Mouse (Mus musculus): Measurements from ENCODE around the gene Sacs. TPM values are rescaled to one million over a fixed set of nuclear protein-coding genes. Genes with fewer than 3 reads are reported as not detected.

Gene Sacs
- polyA plus RNA-seq, 1 experiment = 0.02 TPM

DNA sequence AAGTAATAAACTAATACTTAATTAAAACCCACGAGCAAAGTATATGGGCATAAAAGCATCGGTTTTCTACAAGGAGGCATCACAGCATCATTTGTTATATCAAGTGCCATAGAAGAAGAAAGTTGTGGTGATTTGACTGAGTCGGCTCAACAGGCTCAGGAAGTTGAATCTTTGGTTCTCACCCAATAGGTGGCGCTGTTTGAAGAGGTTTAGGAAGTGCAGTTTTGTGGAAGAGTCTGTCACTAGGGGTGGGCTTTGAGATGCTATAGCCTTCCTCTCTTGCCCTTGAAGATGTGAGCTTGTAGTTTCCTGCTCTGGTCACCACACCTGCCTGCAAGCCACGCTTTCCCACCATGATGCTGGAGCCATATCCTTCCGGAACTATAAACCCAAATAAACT lies 104.4 kb downstream of the Sacs start:
- Histone ChIP-seq H3K4me3 (replicated peaks) (no peak overlapping the region), H3K27me3 (ENCODE audit: control insufficient read depth) (no peaks in the 10 kb centered on the region), H3K4me1 (ENCODE audit: control insufficient read depth) (no peaks in the 10 kb centered on the region), H3K36me3 (ENCODE audit: control insufficient read depth) (no peaks in the 10 kb centered on the region), H3K9me3 (ENCODE audit: control insufficient read depth, low read length) (no peaks in the 10 kb centered on the region)
- TF ChIP-seq TAL1 (IDR thresholded peaks at IDR 0.05; ENCODE audit: low read length) = no peak
- TF ChIP-seq GATA1 (IDR thresholded peaks at IDR 0.05; ENCODE audit: low read length) = no peak

GRCm38 (mm10) chr14:61246444-61246843 lies 108.2 kb downstream of the Sacs start:
- Histone ChIP-seq H3K9me3 (ENCODE audit: control insufficient read depth, low read length) (peaks cover 3% of the 10 kb centered on the region; the same call in 1 of the 2 replicates), H3K27me3 (ENCODE audit: control insufficient read depth) (no peaks in the 10 kb centered on the region), H3K36me3 (ENCODE audit: control insufficient read depth) (no peaks in the 10 kb centered on the region), H3K4me1 (ENCODE audit: control insufficient read depth) (no peaks in the 10 kb centered on the region), H3K4me3 (replicated peaks) (no peak overlapping the region)
- TF ChIP-seq GATA1 (IDR thresholded peaks at IDR 0.05; ENCODE audit: low read length) (no peak), TAL1 (IDR thresholded peaks at IDR 0.05; ENCODE audit: low read length) (no peak)

DNA sequence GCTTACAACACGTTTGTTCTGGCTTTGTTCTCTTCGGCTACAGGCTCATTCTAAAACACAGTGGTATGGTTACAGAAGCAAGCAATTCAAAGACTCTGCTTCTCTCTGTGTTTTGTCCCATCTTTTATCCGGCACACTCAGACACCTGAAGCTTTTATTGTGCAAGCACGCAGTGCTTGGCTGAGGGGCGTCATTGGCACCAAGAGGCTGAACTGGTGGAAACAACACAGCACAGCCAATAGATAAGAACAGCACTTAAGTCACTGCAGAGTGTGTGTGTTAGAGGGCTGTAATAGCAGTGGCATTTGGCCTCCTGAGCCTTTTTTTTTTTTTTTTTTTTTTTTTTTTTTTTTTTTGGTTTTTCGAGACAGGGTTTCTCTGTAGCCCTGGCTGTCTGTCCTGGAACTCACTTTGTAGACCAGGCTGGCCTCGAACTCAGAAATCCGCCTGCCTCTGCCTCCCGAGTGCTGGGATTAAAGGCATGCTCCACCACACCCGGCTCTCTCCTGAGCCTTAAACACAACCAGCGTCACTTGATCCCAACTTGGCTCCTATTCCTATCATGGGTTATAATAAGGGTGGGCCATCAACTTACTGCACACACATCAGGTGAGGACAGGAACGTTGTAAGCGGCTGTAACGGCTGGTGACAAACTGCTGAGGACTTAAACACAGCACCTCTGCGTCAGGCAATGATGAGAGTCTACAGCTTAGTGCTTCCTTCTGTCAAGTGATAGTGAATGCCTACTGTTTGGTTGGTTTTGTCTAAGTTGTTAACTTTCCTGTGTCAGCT lies 114.5 kb downstream of the Sacs start:
- TF ChIP-seq TAL1 (IDR thresholded peaks at IDR 0.05; ENCODE audit: low read length) = 0 out of 3 replicates have a peak, but pooled peaks have one; percentile 8
- TF ChIP-seq GATA1 (IDR thresholded peaks at IDR 0.05; ENCODE audit: low read length) = no peak
- Histone ChIP-seq H3K9me3 (ENCODE audit: control insufficient read depth, low read length) (peaks cover 3% of the 10 kb centered on the region; the same call in 1 of the 2 replicates), H3K27me3 (ENCODE audit: control insufficient read depth) (no peaks in the 10 kb centered on the region), H3K36me3 (ENCODE audit: control insufficient read depth) (no peaks in the 10 kb centered on the region), H3K4me3 (replicated peaks) (no peak overlapping the region), H3K4me1 (ENCODE audit: control insufficient read depth) (no peaks in the 10 kb centered on the region)

DNA sequence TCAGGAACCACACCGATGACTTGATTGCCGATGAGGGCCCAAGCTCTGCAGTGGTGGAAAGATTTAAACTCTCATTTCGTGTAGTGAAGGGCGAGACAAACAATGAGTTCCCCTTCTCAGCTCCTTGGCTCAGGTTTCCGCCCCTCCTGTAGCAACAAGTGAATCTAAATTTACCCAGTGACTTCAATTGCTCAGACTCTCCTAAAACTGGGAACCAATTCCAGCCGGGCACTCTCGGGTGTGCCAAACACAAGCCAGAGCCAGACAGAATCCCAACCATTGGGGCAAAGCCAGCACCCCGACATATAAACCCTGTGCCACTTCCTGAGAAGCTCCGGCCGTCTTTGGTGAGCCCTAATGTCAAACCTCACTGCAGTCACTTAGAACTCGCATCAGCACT lies 120.1 kb downstream of the Sacs start, which contains the start of gene Sgcg:
TSS of gene Sgcg (minus strand) at position 139 of the 400 bp plus-strand sequence.
- H3K36me3 ChIP-seq (ENCODE audit: control insufficient read depth) = no peaks in the 10 kb centered on the region
- no peak for TF ChIP-seq TAL1 (IDR thresholded peaks at IDR 0.05; ENCODE audit: low read length)
- no peak for TF ChIP-seq GATA1 (IDR thresholded peaks at IDR 0.05; ENCODE audit: low read length)
- H3K4me1 ChIP-seq (ENCODE audit: control insufficient read depth) = no peaks in the 10 kb centered on the region
- no peaks in the 10 kb centered on the region for H3K9me3 ChIP-seq (ENCODE audit: control insufficient read depth, low read length)
- no peak within 1 kb of the TSS for H3K4me3 ChIP-seq (replicated peaks)
- H3K27me3 ChIP-seq (ENCODE audit: control insufficient read depth) = no peaks in the 10 kb centered on the region

DNA sequence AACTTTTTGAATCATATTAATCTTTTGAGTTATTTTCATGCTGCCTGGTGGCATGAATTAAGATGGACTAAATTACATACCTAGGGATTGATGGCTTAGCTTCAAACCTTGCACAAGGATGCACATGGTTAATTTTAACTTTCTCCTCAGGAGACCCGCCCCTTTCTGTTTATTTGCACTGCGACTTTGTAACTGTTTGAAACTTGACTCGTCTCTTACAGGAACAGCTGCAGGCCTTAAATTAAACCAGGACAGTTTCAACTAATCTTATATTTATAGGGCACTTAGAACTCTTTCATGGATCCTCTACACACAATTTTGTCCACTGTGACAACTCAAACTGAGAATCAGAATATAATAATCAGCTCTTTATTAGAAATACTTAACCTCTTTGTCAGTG lies 120.8 kb downstream of the Sacs start:
- H3K9me3 ChIP-seq (ENCODE audit: control insufficient read depth, low read length) = no peaks in the 10 kb centered on the region
- H3K4me3 ChIP-seq (replicated peaks) = no peak overlapping the region
- H3K36me3 ChIP-seq (ENCODE audit: control insufficient read depth) = no peaks in the 10 kb centered on the region
- H3K27me3 ChIP-seq (ENCODE audit: control insufficient read depth) = no peaks in the 10 kb centered on the region
- TF ChIP-seq GATA1 (IDR thresholded peaks at IDR 0.05; ENCODE audit: low read length) (no peak), TAL1 (IDR thresholded peaks at IDR 0.05; ENCODE audit: low read length) (no peak)
- no peaks in the 10 kb centered on the region for H3K4me1 ChIP-seq (ENCODE audit: control insufficient read depth)

- peaks cover 6% of the 10 kb centered on the region for H3K27me3 ChIP-seq (ENCODE audit: control insufficient read depth)
- H3K4me1 ChIP-seq (ENCODE audit: control insufficient read depth) = no peaks in the 10 kb centered on the region
- no peaks in the 10 kb centered on the region for H3K36me3 ChIP-seq (ENCODE audit: control insufficient read depth)
- TF ChIP-seq TAL1 (IDR thresholded peaks at IDR 0.05; ENCODE audit: low read length) (no peak), GATA1 (IDR thresholded peaks at IDR 0.05; ENCODE audit: low read length) (no peak)
- H3K4me3 ChIP-seq (replicated peaks) = no peak overlapping the region
- no peaks in the 10 kb centered on the region for H3K9me3 ChIP-seq (ENCODE audit: control insufficient read depth, low read length)
Observed at GRCm38 (mm10) chr14:61267908-61268475, 129.7 kb downstream of the Sacs start.

DNA sequence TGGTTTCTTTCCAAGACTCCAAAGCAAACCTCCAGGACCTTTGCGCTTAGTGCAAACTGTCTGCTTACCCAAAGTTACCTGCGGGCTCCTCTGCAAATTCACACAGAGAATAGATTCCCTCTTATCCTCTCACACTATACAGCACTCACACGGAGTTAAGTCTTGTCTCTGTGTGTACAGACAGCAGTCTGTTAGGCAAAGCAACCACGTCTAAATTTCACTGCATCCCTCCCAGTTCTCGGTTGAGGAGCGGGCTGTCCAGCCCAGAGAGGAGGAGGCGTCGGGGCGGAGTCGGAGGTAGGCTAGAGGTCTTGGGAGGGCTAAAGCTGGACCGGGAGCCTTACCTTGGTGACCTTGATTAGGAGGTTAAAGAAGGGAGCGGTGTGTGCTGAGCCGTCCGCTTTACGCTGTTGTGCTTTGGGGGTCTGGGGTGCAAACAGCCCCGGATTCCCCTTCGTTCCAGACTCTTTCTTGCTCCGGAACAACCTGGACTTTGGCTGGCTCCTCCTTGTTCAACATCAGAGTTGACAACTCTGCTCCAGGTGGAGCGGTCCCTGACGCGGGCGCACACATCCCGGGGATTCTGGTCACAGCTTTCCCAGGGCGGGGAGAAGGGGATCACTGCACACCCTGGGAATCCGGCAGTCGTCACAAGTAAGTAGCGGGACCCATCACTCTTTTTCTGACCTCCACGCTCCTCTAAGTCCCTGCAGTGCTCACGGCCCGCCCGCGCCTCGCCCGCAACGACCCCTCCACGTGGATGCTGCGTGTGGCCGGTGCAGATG lies 136.3 kb downstream of the Sacs start:
- Histone ChIP-seq H3K27me3 (ENCODE audit: control insufficient read depth) (peaks cover 29% of the 10 kb centered on the region), H3K36me3 (ENCODE audit: control insufficient read depth) (no peaks in the 10 kb centered on the region), H3K9me3 (ENCODE audit: control insufficient read depth, low read length) (no peaks in the 10 kb centered on the region), H3K4me1 (ENCODE audit: control insufficient read depth) (no peaks in the 10 kb centered on the region), H3K4me3 (replicated peaks) (no peak overlapping the region)
- no peak for TF ChIP-seq GATA1 (IDR thresholded peaks at IDR 0.05; ENCODE audit: low read length)
- TF ChIP-seq TAL1 (IDR thresholded peaks at IDR 0.05; ENCODE audit: low read length) = no peak

DNA sequence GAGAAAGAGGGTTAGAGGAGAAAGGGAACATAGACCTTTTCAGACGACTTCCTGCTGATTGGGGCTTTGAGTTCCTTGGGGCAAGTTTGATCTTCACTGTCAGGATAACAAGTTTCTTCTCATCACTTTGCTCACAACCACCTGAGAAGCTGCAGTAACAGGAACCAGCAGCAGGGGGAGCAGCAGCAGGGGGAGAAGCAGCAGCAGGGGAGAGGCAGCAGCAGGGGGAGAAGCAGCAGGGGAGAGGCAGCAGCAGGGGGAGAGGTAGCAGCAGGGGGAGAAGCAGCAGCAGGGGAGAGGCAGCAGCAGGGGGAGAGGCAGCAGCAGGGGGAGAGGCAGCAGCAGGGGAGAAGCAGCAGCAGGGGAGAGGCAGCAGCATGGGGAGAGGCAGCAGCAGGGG lies 139.0 kb downstream of the Sacs start:
- Histone ChIP-seq H3K9me3 (ENCODE audit: control insufficient read depth, low read length) (no peaks in the 10 kb centered on the region), H3K4me1 (ENCODE audit: control insufficient read depth) (no peaks in the 10 kb centered on the region), H3K4me3 (replicated peaks) (no peak overlapping the region), H3K27me3 (ENCODE audit: control insufficient read depth) (peaks cover 26% of the 10 kb centered on the region), H3K36me3 (ENCODE audit: control insufficient read depth) (no peaks in the 10 kb centered on the region)
- no peak for TF ChIP-seq GATA1 (IDR thresholded peaks at IDR 0.05; ENCODE audit: low read length)
